Mouse (Mus musculus): ENCODE measurements around the gene 3110082I17Rik.

GRCm38 (mm10) chr5:139347225-139347624 lies 113.1 kb downstream of the 3110082I17Rik start:
- TF ChIP-seq CTCF (conservative IDR thresholded peaks at IDR 0.05 in 1 of 2, IDR thresholded peaks at IDR 0.05 in 1 of 2; ENCODE audit: low read depth in 2 of 2, low read length in 2 of 2), result no peak
- TF ChIP-seq MXI1 (IDR thresholded peaks at IDR 0.05; ENCODE audit: low read depth, low read length), result no peak
- no peak for TF ChIP-seq IRF4 (IDR thresholded peaks at IDR 0.05; ENCODE audit: low read depth, low read length)
- TF ChIP-seq HCFC1 (IDR thresholded peaks at IDR 0.05; ENCODE audit: low read depth, low read length), result no peak
- TF ChIP-seq UBTF (IDR thresholded peaks at IDR 0.05; ENCODE audit: low read depth, low read length), result no peak
- no peak for TF ChIP-seq EP300 (IDR thresholded peaks at IDR 0.05; ENCODE audit: low read length)

Data from CH12.LX (cell line).